Mouse (Mus musculus): Measurements from ENCODE around the gene Pde4c. TPM values are rescaled to one million over a fixed set of nuclear protein-coding genes. Genes with fewer than 3 reads are reported as not detected.

Pde4c gene
- polyA plus RNA-seq, 1 experiment from 2014 or later: 0.06 TPM

GRCm38 (mm10) chr8:70745691-70746220 is 22.2 kb downstream of the Pde4c start:
- peaks cover 41% of the 10 kb centered on the region for H3K27me3 ChIP-seq (ENCODE audit: control insufficient read depth, insufficient read depth, low read length)
- no peaks in the 10 kb centered on the region for H3K9me3 ChIP-seq (replicated peaks; ENCODE audit: control insufficient read depth, low read length)
- no peak overlapping the region for H3K4me3 ChIP-seq (ENCODE audit: low read depth, low read length)
- H3K9ac ChIP-seq (replicated peaks; ENCODE audit: low read length): no peak overlapping the region
- DNase-seq (ENCODE audit: low spot score) (no peak), ATAC-seq (replicated peaks; ENCODE audit: insufficient number of reproducible peaks, low FRiP score, low TSS enrichment, low read depth) (no peak)
- 50% methylated on average over 19 of the region's 19 CpGs for WGBS
- no peaks in the 10 kb centered on the region for H3K36me3 ChIP-seq (replicated peaks; ENCODE audit: control insufficient read depth, insufficient read depth, low read depth, low read length)
- no peak overlapping the region for H3K27ac ChIP-seq (replicated peaks; ENCODE audit: low read depth, low read length)
- peaks cover 9% of the 10 kb centered on the region for H3K4me1 ChIP-seq (ENCODE audit: control insufficient read depth, insufficient read depth, low read length)
- no peak overlapping the region for H3K4me2 ChIP-seq (ENCODE audit: low read depth, low read length)

DNA sequence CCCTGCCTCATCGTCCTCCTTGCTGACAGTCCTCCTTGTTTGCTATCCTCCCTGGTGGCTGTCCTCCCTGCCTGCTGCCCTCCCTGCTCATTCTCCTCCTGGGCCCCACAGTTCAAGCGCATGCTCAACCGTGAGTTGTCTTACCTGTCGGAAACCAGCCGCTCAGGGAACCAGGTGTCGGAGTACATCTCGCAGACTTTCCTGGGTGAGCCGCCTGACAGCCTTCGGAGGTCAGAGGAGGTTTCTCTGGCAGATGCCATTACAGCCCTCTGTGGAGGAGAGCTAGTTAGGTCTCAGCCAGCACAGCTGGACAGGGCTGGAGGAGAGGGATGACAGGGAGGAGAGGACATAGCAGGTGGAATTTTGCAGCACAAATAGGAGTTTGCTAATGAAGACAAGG is 23.2 kb downstream of the Pde4c start:
- DNase-seq (ENCODE audit: low spot score): no peak
- 64% methylated on average over 9 of the region's 9 CpGs for WGBS
- ATAC-seq (replicated peaks; ENCODE audit: insufficient number of reproducible peaks, low FRiP score, low TSS enrichment, low read depth): no peak

GRCm38 (mm10) chr8:70747211-70747890 is 23.8 kb downstream of the Pde4c start:
- Histone ChIP-seq H3K27ac (replicated peaks; ENCODE audit: low read depth, low read length) (no peak overlapping the region), H3K27me3 (ENCODE audit: control insufficient read depth, insufficient read depth, low read length) (peaks cover 34% of the 10 kb centered on the region), H3K4me1 (ENCODE audit: control insufficient read depth, insufficient read depth, low read length) (peaks cover 9% of the 10 kb centered on the region), H3K36me3 (replicated peaks; ENCODE audit: control insufficient read depth, insufficient read depth, low read depth, low read length) (no peaks in the 10 kb centered on the region), H3K4me3 (ENCODE audit: low read depth, low read length) (no peak overlapping the region), H3K9ac (replicated peaks; ENCODE audit: low read length) (no peak overlapping the region), H3K4me2 (ENCODE audit: low read depth, low read length) (no peak overlapping the region), H3K9me3 (replicated peaks; ENCODE audit: control insufficient read depth, low read length) (no peaks in the 10 kb centered on the region)
- no peak for DNase-seq (ENCODE audit: low spot score)
- WGBS: 85% methylated on average over 18 of the region's 18 CpGs
- no peak for ATAC-seq (replicated peaks; ENCODE audit: insufficient number of reproducible peaks, low FRiP score, low TSS enrichment, low read depth)

More for the DNA sequence above, 23.2 kb downstream of the Pde4c start:
- Histone ChIP-seq H3K36me3 (replicated peaks; ENCODE audit: control insufficient read depth, insufficient read depth, low read depth, low read length) (no peaks in the 10 kb centered on the region), H3K9ac (replicated peaks; ENCODE audit: low read length) (no peak overlapping the region), H3K4me1 (ENCODE audit: control insufficient read depth, insufficient read depth, low read length) (peaks cover 9% of the 10 kb centered on the region), H3K4me2 (ENCODE audit: low read depth, low read length) (no peak overlapping the region), H3K27me3 (ENCODE audit: control insufficient read depth, insufficient read depth, low read length) (peaks cover 41% of the 10 kb centered on the region), H3K4me3 (ENCODE audit: low read depth, low read length) (no peak overlapping the region), H3K9me3 (replicated peaks; ENCODE audit: control insufficient read depth, low read length) (no peaks in the 10 kb centered on the region), H3K27ac (replicated peaks; ENCODE audit: low read depth, low read length) (no peak overlapping the region)

DNA sequence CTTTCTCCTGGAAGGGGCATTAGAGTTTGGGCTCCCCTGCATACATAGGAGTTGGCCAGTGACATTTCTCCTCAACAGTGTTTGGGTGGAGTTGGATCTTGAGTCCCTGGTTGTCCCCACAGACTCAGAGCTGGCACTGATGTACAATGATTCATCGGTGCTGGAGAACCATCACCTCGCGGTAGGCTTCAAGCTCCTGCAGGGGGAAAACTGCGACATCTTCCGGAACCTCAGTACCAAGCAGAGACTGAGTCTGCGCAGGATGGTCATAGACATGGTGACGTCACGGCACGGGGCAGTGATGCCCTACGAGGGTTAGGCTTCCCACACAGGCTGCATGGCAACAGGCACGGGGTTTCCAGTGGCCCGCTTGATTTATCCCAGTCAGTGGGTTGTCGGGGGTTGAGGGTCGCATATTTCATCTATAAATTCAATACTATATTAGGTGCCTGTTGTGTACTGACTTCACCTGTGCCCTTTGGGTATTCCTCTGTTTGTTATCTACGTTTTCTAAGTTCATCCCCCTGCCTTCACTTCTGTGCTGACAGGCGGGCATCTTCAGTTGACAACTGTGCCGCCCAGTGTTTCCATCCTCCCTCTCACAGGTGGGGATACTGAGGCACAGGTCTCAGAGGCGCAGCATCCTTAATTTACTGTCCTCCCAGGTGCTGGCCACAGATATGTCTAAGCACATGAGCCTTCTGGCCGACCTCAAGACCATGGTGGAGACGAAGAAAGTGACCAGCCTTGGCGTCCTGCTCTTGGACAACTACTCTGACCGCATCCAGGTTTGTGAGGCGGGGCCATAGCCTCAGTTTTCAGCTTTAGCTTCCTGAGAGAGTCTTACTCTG is 25.0 kb downstream of the Pde4c start:
- Histone ChIP-seq H3K9ac (replicated peaks; ENCODE audit: low read length) (no peak overlapping the region), H3K4me1 (ENCODE audit: control insufficient read depth, insufficient read depth, low read length) (peaks cover 5% of the 10 kb centered on the region), H3K4me3 (ENCODE audit: low read depth, low read length) (no peak overlapping the region), H3K36me3 (replicated peaks; ENCODE audit: control insufficient read depth, insufficient read depth, low read depth, low read length) (no peaks in the 10 kb centered on the region), H3K4me2 (ENCODE audit: low read depth, low read length) (no peak overlapping the region), H3K9me3 (replicated peaks; ENCODE audit: control insufficient read depth, low read length) (no peaks in the 10 kb centered on the region), H3K27ac (replicated peaks; ENCODE audit: low read depth, low read length) (no peak overlapping the region), H3K27me3 (ENCODE audit: control insufficient read depth, insufficient read depth, low read length) (peaks cover 24% of the 10 kb centered on the region)
- no peak for DNase-seq (ENCODE audit: low spot score)
- 84% methylated on average over 23 of the region's 23 CpGs for WGBS
- no peak for ATAC-seq (replicated peaks; ENCODE audit: insufficient number of reproducible peaks, low FRiP score, low TSS enrichment, low read depth)

GRCm38 (mm10) chr8:70749097-70749674 is 25.7 kb downstream of the Pde4c start:
- WGBS: 78% methylated on average over 19 of the region's 19 CpGs

DNA sequence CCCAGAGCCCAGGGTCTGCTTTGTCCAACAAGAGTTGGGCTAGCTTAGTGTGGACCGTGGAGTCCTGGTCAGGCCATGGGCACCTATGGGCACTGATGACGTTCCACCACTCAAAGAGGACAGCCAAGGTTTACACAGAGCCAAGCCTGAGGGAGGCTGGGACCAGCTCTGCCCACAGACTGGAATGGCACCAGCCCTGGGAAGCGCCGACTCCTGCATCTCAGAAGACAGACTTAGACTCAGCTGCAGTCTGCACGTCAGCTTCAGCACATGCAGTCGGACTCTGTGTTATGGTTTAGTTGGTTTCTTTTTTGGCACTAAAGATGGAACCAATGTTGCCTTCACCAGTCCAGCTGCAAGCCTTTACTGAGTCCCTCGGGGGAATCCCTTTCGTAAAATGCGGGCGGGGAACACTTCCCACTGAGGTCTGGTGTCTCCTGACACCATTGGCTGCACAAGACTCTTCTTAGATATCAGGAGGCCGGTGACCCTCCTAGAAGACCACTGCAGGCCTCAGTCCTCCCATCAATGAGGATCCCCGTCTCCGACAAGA is 26.7 kb downstream of the Pde4c start:
- H3K4me1 ChIP-seq (ENCODE audit: control insufficient read depth, insufficient read depth, low read length): peaks cover 3% of the 10 kb centered on the region
- DNase-seq (ENCODE audit: low spot score): no peak
- peaks cover 9% of the 10 kb centered on the region for H3K27me3 ChIP-seq (ENCODE audit: control insufficient read depth, insufficient read depth, low read length)
- WGBS: 80% methylated on average over 13 of the region's 13 CpGs
- no peak overlapping the region for H3K4me2 ChIP-seq (ENCODE audit: low read depth, low read length)
- no peaks in the 10 kb centered on the region for H3K36me3 ChIP-seq (replicated peaks; ENCODE audit: control insufficient read depth, insufficient read depth, low read depth, low read length)
- H3K9ac ChIP-seq (replicated peaks; ENCODE audit: low read length): no peak overlapping the region
- no peak overlapping the region for H3K4me3 ChIP-seq (ENCODE audit: low read depth, low read length)
- ATAC-seq (replicated peaks; ENCODE audit: insufficient number of reproducible peaks, low FRiP score, low TSS enrichment, low read depth): no peak
- H3K9me3 ChIP-seq (replicated peaks; ENCODE audit: control insufficient read depth, low read length): no peaks in the 10 kb centered on the region
- H3K27ac ChIP-seq (replicated peaks; ENCODE audit: low read depth, low read length): no peak overlapping the region

More at GRCm38 (mm10) chr8:70749097-70749674, 25.7 kb downstream of the Pde4c start:
- no peak for DNase-seq (ENCODE audit: low spot score)
- Histone ChIP-seq H3K4me2 (ENCODE audit: low read depth, low read length) (no peak overlapping the region), H3K9me3 (replicated peaks; ENCODE audit: control insufficient read depth, low read length) (no peaks in the 10 kb centered on the region), H3K27ac (replicated peaks; ENCODE audit: low read depth, low read length) (no peak overlapping the region), H3K4me1 (ENCODE audit: control insufficient read depth, insufficient read depth, low read length) (peaks cover 3% of the 10 kb centered on the region), H3K27me3 (ENCODE audit: control insufficient read depth, insufficient read depth, low read length) (peaks cover 17% of the 10 kb centered on the region), H3K36me3 (replicated peaks; ENCODE audit: control insufficient read depth, insufficient read depth, low read depth, low read length) (no peaks in the 10 kb centered on the region), H3K4me3 (ENCODE audit: low read depth, low read length) (no peak overlapping the region), H3K9ac (replicated peaks; ENCODE audit: low read length) (no peak overlapping the region)
- ATAC-seq (replicated peaks; ENCODE audit: insufficient number of reproducible peaks, low FRiP score, low TSS enrichment, low read depth): no peak

DNA sequence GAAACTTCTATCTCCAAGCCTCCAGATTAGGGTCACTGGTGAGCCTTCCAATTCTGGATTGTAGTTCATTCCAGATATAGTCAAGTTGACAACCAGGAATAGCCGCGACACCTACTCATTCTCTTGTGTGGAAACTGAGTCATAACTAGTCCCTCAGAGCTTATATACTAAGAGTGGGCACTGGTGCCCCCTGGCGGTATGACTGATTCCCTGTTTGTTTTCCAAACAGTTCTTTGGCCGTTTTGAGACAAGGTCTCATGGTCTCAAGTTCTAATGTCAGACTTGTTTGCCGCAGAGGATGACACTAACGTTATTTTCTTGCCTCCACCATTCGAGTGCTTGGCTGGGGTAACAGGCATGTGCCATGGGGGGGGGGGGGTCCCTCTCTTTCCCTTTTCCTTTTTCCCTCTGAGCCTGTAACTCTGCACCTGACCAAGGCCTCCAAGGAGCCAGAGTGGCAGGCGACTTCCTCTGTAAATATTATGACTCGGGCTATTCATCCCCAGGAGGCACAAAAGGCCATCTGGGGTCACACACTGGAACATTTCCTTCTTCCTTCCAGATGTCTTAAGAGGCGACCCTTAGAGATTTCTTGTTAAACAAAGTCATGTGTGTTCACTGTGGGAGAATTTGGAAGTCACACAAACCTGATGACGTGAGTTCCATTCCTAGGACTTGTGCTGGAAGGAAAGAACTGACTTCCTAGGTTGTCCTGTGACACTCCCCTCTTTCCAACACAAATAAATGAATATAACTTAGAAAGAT is 28.7 kb downstream of the Pde4c start:
- Histone ChIP-seq H3K27me3 (ENCODE audit: control insufficient read depth, insufficient read depth, low read length) (peaks cover under 1% of the 10 kb centered on the region; the same call in 1 of the 2 replicates), H3K4me3 (ENCODE audit: low read depth, low read length) (no peak overlapping the region), H3K9ac (replicated peaks; ENCODE audit: low read length) (no peak overlapping the region; the same call in 1 of the 2 replicates), H3K9me3 (replicated peaks; ENCODE audit: control insufficient read depth, low read length) (no peaks in the 10 kb centered on the region), H3K36me3 (replicated peaks; ENCODE audit: control insufficient read depth, insufficient read depth, low read depth, low read length) (no peaks in the 10 kb centered on the region), H3K27ac (replicated peaks; ENCODE audit: low read depth, low read length) (no peak overlapping the region), H3K4me1 (ENCODE audit: control insufficient read depth, insufficient read depth, low read length) (peaks cover 3% of the 10 kb centered on the region), H3K4me2 (ENCODE audit: low read depth, low read length) (no peak overlapping the region)
- WGBS: 20% methylated on average over 11 of the region's 11 CpGs
- ATAC-seq (replicated peaks; ENCODE audit: insufficient number of reproducible peaks, low FRiP score, low TSS enrichment, low read depth) (no peak), DNase-seq (ENCODE audit: low spot score) (peak; percentile 83)
